Mouse (Mus musculus) mesoderm, embryonic 11.5 days (tissue): ENCODE measurements around the gene Dock10.
A peak's percentile ranks its signal among the peaks of the same experiment; 100 is the strongest.

Source experiments
- DNase-seq: peaks from one replicate; pipeline ENCODE4 v3.0.0-alpha.2; 2012; ENCODE audit warnings: low read depth, low spot score

Dock10 gene

GRCm38 (mm10) chr1:80656389-80656788 is 101.9 kb downstream of the Dock10 start:
- peak; percentile 48 for DNase-seq

GRCm38 (mm10) chr1:80655854-80656253 is 102.5 kb downstream of the Dock10 start:
- no peak for DNase-seq

GRCm38 (mm10) chr1:80655195-80655594 is 103.1 kb downstream of the Dock10 start:
- no peak for DNase-seq

GRCm38 (mm10) chr1:80654177-80654576 is 104.2 kb downstream of the Dock10 start:
- DNase-seq = no peak

GRCm38 (mm10) chr1:80652803-80653202 is 105.5 kb downstream of the Dock10 start:
- DNase-seq = no peak

GRCm38 (mm10) chr1:80652083-80652482 is 106.2 kb downstream of the Dock10 start:
- no peak for DNase-seq

GRCm38 (mm10) chr1:80646602-80647001 is 111.7 kb downstream of the Dock10 start:
- DNase-seq = no peak

- no peak for DNase-seq
Measured at GRCm38 (mm10) chr1:80643866-80644451, 114.4 kb downstream of the Dock10 start.

GRCm38 (mm10) chr1:80641832-80642231 is 116.5 kb downstream of the Dock10 start:
- no peak for DNase-seq

GRCm38 (mm10) chr1:80641288-80641687 is 117.0 kb downstream of the Dock10 start:
- no peak for DNase-seq

GRCm38 (mm10) chr1:80639553-80639952 is 118.8 kb downstream of the Dock10 start:
- DNase-seq = no peak

- DNase-seq = no peak
Measured at GRCm38 (mm10) chr1:80637214-80637705, 121.1 kb downstream of the Dock10 start.

- DNase-seq = no peak
Measured at GRCm38 (mm10) chr1:80635825-80636224, 122.5 kb downstream of the Dock10 start.

- DNase-seq = no peak
Measured at GRCm38 (mm10) chr1:80633536-80633935, 124.8 kb downstream of the Dock10 start.

- DNase-seq = peak; percentile 64
Measured at GRCm38 (mm10) chr1:80630179-80631149, 127.9 kb downstream of the Dock10 start.

GRCm38 (mm10) chr1:80628054-80628453 is 130.3 kb downstream of the Dock10 start:
- no peak for DNase-seq

- no peak for DNase-seq
Measured at GRCm38 (mm10) chr1:80626800-80627199, 131.5 kb downstream of the Dock10 start.

- no peak for DNase-seq
Measured at GRCm38 (mm10) chr1:80625371-80625770, 133.0 kb downstream of the Dock10 start.

GRCm38 (mm10) chr1:80624552-80624951 is 133.8 kb downstream of the Dock10 start:
- DNase-seq = no peak

GRCm38 (mm10) chr1:80622646-80623045 is 135.7 kb downstream of the Dock10 start:
- DNase-seq = no peak

- no peak for DNase-seq
Measured at GRCm38 (mm10) chr1:80619100-80619499, 139.2 kb downstream of the Dock10 start.

- DNase-seq = no peak
Measured at GRCm38 (mm10) chr1:80616671-80617070, 141.7 kb downstream of the Dock10 start.

GRCm38 (mm10) chr1:80614750-80615149 is 143.6 kb downstream of the Dock10 start:
- DNase-seq = no peak
